Mouse (Mus musculus): ENCODE measurements around the gene Zfp444. TPM values are rescaled to one million over a fixed set of nuclear protein-coding genes. Genes with fewer than 3 reads are reported as not detected.
A peak's percentile ranks its signal among the peaks of the same experiment; 100 is the strongest.
"Not testable (repeated sequence)": the region's sequence is repeated elsewhere in the genome, so short reads cannot be mapped to it uniquely, and the experiment has no call there.

Zfp444 gene
- total and polyA plus RNA-seq, 3 experiments, result 15.0 to 45.2 (median 29.3) TPM

DNA sequence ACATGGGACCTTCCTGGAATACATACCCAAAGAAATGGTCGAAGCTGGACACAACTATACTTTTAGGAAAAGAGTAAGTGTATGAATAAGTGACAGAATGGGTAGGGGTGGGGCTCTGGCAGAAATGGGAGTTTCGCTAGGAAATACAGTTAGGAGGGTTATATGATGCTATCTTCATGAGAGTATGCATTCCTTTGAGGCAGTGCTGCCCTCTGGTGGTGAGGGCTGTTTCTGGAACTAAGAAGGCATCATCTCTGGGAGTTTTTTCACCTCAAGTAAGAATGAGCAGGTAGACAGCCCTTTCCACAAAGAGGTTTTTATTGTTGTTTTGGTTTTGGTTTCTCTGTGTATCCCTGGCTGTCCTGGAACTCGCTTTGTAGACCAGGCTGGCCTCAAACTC is 19.4 kb downstream of the Zfp444 start:
- DNase-seq (ENCODE audit: low spot score) (peak; percentile 26), ATAC-seq (ENCODE audit: extremely low read depth, insufficient number of reproducible peaks, low FRiP score, poor library complexity, severe bottlenecking) (0 out of 2 replicates have a peak, but pooled peaks have one; percentile 43)
- peaks cover 44% of the 10 kb centered on the region for H3K36me3 ChIP-seq (replicated peaks)
- H3K27me3 ChIP-seq (ENCODE audit: insufficient read depth, low read length), result no peaks in the 10 kb centered on the region
- H3K4me3 ChIP-seq (ENCODE audit: low read depth, low read length), result no peak overlapping the region
- H3K9me3 ChIP-seq (replicated peaks), result no peaks in the 10 kb centered on the region
- no peaks in the 10 kb centered on the region for H3K4me1 ChIP-seq (ENCODE audit: insufficient read depth, low read depth, low read length)
- peak; percentile 80 for TF ChIP-seq CTCF (IDR thresholded peaks at IDR 0.05; ENCODE audit: low read depth, low read length)
- no peak for TF ChIP-seq POLR2AphosphoS5 (IDR thresholded peaks at IDR 0.05; ENCODE audit: insufficient replicate concordance, low read depth, low read length)

DNA sequence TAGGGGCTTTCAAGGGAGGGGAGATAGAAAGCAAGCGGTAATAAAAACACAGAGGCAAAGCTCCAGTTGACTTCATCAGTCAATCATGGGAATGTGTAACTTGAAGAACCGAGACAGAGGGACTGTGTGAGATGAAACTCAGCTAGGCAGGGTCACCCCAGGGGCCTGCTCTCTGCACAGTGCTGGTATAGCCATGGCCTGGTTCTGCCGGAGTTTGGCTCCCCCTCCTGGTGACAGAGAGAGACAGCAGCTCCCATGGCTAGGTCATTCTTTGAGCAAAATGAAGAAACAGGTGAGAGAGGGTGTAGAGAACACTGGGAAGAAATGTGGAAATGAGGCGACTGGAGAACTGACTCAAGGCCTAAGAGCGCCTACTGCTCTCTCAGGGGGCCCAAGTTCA is 22.1 kb downstream of the Zfp444 start:
- peak; percentile 52 for DNase-seq (ENCODE audit: low spot score)
- H3K4me3 ChIP-seq (ENCODE audit: low read depth, low read length), result no peak overlapping the region
- no peaks in the 10 kb centered on the region for H3K9me3 ChIP-seq (replicated peaks)
- peaks cover 16% of the 10 kb centered on the region for H3K36me3 ChIP-seq (replicated peaks)
- no peak for TF ChIP-seq TAL1 (conservative IDR thresholded peaks at IDR 0.05; ENCODE audit: low read depth, low read length)
- peak; percentile 82 for TF ChIP-seq CTCF (IDR thresholded peaks at IDR 0.05; ENCODE audit: low read depth, low read length)
- no peak for TF ChIP-seq POLR2AphosphoS5 (IDR thresholded peaks at IDR 0.05; ENCODE audit: insufficient replicate concordance, low read depth, low read length)
- ATAC-seq (ENCODE audit: extremely low read depth, insufficient number of reproducible peaks, low FRiP score, poor library complexity, severe bottlenecking), result peak; percentile 51; the same call in 1 of the 2 replicates
- H3K4me1 ChIP-seq (ENCODE audit: insufficient read depth, low read depth, low read length), result no peaks in the 10 kb centered on the region
- H3K27me3 ChIP-seq (ENCODE audit: insufficient read depth, low read length), result peaks cover 5% of the 10 kb centered on the region

DNA sequence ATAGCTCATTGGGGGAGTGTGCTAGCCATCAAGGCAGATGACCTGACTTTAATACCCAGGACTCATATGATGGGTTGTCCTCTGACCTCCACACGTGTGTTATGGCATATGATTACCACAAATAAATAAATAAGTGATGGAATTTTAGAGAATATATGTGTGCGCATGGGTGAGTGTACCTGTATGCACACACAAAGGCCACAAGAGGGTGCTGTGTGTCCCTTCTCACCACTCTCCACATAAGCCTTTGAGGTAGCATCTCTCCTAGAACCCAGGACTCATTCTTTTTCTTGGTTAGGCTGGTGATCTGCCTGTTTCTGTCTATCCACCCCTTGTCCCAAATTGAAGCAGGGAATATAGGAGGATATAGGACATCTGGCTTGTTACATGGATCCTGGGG is 23.8 kb downstream of the Zfp444 start:
- DNase-seq (ENCODE audit: low spot score), result no peak
- TF ChIP-seq CTCF (IDR thresholded peaks at IDR 0.05; ENCODE audit: low read depth, low read length) (peak; percentile 33; the same call in 1 of the 2 replicates), GATA2 (IDR thresholded peaks at IDR 0.05; ENCODE audit: borderline replicate concordance, low read depth, low read length) (no peak)
- Histone ChIP-seq H3K4me1 (ENCODE audit: insufficient read depth, low read depth, low read length) (no peaks in the 10 kb centered on the region), H3K9me3 (replicated peaks) (no peaks in the 10 kb centered on the region), H3K27me3 (ENCODE audit: insufficient read depth, low read length) (peaks cover 5% of the 10 kb centered on the region), H3K4me3 (ENCODE audit: low read depth, low read length) (no peak overlapping the region), H3K36me3 (replicated peaks) (no peaks in the 10 kb centered on the region)
- ATAC-seq (ENCODE audit: extremely low read depth, insufficient number of reproducible peaks, low FRiP score, poor library complexity, severe bottlenecking), result no peak; the same call in 1 of the 2 replicates

DNA sequence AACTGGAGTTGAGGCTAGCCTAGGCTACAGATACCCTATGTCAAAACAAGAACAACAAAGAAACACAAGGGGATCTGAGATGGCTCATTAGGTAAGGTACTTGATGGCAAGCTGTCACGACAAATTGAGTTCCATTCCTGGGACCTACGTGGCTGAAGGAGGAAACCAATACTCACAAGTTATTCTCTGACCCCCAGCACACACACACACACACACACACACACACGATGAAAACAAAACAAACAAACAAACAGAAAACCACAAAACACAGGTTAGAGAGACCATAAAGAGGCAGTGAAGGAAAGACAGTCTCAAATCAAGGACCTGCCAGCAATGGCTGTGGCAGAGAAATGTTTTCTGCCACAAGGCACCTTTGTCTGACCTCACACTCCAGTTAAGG is 24.8 kb downstream of the Zfp444 start, which contains the start of gene Galp:
Gene Galp (plus strand): TSS at position 301 of the 400 bp plus-strand sequence.
- DNase-seq (ENCODE audit: low spot score) (no peak), ATAC-seq (ENCODE audit: extremely low read depth, insufficient number of reproducible peaks, low FRiP score, poor library complexity, severe bottlenecking) (no peak)
- TF ChIP-seq POLR2AphosphoS5 (IDR thresholded peaks at IDR 0.05; ENCODE audit: insufficient replicate concordance, low read depth, low read length) (no peak), TAL1 (conservative IDR thresholded peaks at IDR 0.05; ENCODE audit: low read depth, low read length) (no peak), GATA1 (IDR thresholded peaks at IDR 0.05; ENCODE audit: borderline replicate concordance, low read length) (no peak), GATA2 (IDR thresholded peaks at IDR 0.05; ENCODE audit: borderline replicate concordance, low read depth, low read length) (no peak), CTCF (IDR thresholded peaks at IDR 0.05; ENCODE audit: low read depth, low read length) (no peak)
- H3K36me3 ChIP-seq (replicated peaks), result no peaks in the 10 kb centered on the region
- no peak within 1 kb of the TSS for H3K4me3 ChIP-seq (ENCODE audit: low read depth, low read length)
- peaks cover 5% of the 10 kb centered on the region for H3K27me3 ChIP-seq (ENCODE audit: insufficient read depth, low read length)
- H3K9me3 ChIP-seq (replicated peaks), result no peaks in the 10 kb centered on the region
- H3K4me1 ChIP-seq (ENCODE audit: insufficient read depth, low read depth, low read length), result no peaks in the 10 kb centered on the region

DNA sequence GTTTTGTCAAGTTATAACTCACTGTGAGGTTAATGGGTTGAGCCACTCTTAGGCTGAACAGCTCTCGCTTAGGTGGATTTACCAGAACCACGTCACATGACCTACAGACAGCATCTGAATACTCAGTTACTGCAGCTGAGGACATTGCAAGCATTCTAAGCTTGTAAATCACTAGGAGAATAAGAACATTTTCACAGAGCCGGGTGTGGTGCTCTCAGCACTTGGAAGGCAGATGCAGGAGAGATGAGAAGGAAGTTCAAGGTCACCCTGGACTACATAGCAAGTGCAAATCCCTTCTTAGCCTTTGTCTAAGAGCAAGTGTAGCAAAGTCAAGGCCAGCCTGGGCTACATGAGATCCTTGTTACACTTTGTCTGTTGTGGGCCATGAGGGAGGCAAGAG is 32.2 kb downstream of the Zfp444 start:
- Histone ChIP-seq H3K9me3 (replicated peaks) (no peaks in the 10 kb centered on the region), H3K4me1 (ENCODE audit: insufficient read depth, low read depth, low read length) (no peaks in the 10 kb centered on the region), H3K36me3 (replicated peaks) (no peaks in the 10 kb centered on the region), H3K4me3 (ENCODE audit: low read depth, low read length) (no peak overlapping the region), H3K27me3 (ENCODE audit: insufficient read depth, low read length) (no peaks in the 10 kb centered on the region)
- TF ChIP-seq GATA1 (IDR thresholded peaks at IDR 0.05; ENCODE audit: borderline replicate concordance, low read length) (no peak), TAL1 (conservative IDR thresholded peaks at IDR 0.05; ENCODE audit: low read depth, low read length) (no peak), CTCF (IDR thresholded peaks at IDR 0.05; ENCODE audit: low read depth, low read length) (no peak), GATA2 (IDR thresholded peaks at IDR 0.05; ENCODE audit: borderline replicate concordance, low read depth, low read length) (no peak), POLR2AphosphoS5 (IDR thresholded peaks at IDR 0.05; ENCODE audit: insufficient replicate concordance, low read depth, low read length) (no peak)
- ATAC-seq (ENCODE audit: extremely low read depth, insufficient number of reproducible peaks, low FRiP score, poor library complexity, severe bottlenecking) (no peak), DNase-seq (ENCODE audit: low spot score) (no peak)

DNA sequence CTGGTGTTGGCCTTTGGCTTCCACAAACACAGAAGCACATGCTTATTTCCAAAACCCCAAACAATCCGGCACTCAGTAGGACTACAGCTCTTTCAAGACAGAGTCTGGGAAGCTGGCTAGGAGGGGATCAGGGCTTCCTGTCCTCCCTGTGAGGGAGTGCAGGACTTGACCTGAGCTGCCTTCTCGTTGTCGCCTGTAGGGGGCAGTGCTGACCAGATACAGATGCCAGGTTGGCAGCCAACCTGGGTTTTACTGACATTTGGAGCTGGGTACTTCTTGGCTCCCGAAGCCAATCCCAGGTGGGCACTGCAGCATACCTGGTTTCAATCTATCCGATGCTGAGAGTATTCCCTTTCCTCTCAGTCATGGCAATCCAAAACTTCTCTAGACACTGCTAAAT is 41.1 kb downstream of the Zfp444 start:
- Histone ChIP-seq H3K4me1 (ENCODE audit: insufficient read depth, low read depth, low read length) (peaks cover 4% of the 10 kb centered on the region), H3K27me3 (ENCODE audit: insufficient read depth, low read length) (no peaks in the 10 kb centered on the region), H3K9me3 (replicated peaks) (no peaks in the 10 kb centered on the region), H3K4me3 (ENCODE audit: low read depth, low read length) (no peak overlapping the region), H3K36me3 (replicated peaks) (no peaks in the 10 kb centered on the region)
- no peak for ATAC-seq (ENCODE audit: extremely low read depth, insufficient number of reproducible peaks, low FRiP score, poor library complexity, severe bottlenecking)
- DNase-seq (ENCODE audit: low spot score), result peak; percentile 30
- TF ChIP-seq CTCF (IDR thresholded peaks at IDR 0.05; ENCODE audit: low read depth, low read length) (peak; percentile 73), TAL1 (conservative IDR thresholded peaks at IDR 0.05; ENCODE audit: low read depth, low read length) (no peak), POLR2AphosphoS5 (IDR thresholded peaks at IDR 0.05; ENCODE audit: insufficient replicate concordance, low read depth, low read length) (no peak)

DNA sequence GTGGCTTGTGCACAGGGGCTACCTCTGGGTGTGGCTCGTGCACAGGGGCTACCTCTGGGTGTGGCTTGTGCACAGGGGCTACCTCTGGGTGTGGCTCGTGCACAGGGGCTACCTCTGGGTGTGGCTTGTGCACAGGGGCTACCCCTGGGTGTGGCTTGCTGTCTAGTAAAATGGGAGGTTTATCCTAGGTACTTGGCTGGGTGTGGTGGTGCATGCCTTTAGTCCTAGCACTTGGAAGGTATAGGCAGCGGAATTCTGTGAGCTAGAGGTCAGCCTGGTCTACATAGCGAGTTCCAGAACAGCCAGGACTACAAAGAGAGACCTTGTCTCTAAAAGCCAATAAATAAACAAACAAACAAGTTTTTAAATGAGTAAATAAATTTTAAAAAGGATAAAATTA is 42.7 kb downstream of the Zfp444 start:
- not testable (repeated sequence) for ATAC-seq (ENCODE audit: extremely low read depth, insufficient number of reproducible peaks, low FRiP score, poor library complexity, severe bottlenecking); H3K27me3 ChIP-seq (ENCODE audit: insufficient read depth, low read length); H3K4me3 ChIP-seq (ENCODE audit: low read depth, low read length); H3K9me3 ChIP-seq (replicated peaks); H3K4me1 ChIP-seq (ENCODE audit: insufficient read depth, low read depth, low read length); H3K36me3 ChIP-seq (replicated peaks); DNase-seq (ENCODE audit: low spot score)
